Mouse (Mus musculus) cortical plate, adult 2 months (tissue): Measurements from ENCODE around the gene Mreg.

ENCODE experiments used
- CTCF ChIP-seq: fragments of 200-500 bp; IDR thresholded peaks from 2 replicates; pipeline ENCODE4 v1.5.1; 2011; ENCODE audit warnings: mild to moderate bottlenecking, control low read depth, low read length; ENCODE audit not compliant: insufficient read depth; ENCODE audit errors: extremely low read depth
- POLR2A ChIP-seq: fragments of 200-500 bp; IDR thresholded peaks from 2 replicates; pipeline ENCODE4 v1.6.1; 2011; ENCODE audit warnings: mild to moderate bottlenecking, low read length, control low read depth; ENCODE audit not compliant: insufficient read depth; ENCODE audit errors: extremely low read depth

- TF ChIP-seq POLR2A (no peak), CTCF (no peak)
Measured at GRCm38 (mm10) chr1:72210803-72211679, 1.1 kb downstream of the Mreg start.
